Mouse (Mus musculus): Measurements from ENCODE around the gene Klri1. TPM values are rescaled to one million over a fixed set of nuclear protein-coding genes. Genes with fewer than 3 reads are reported as not detected.
"Not testable (repeated sequence)": the region's sequence is repeated elsewhere in the genome, so short reads cannot be mapped to it uniquely, and the experiment has no call there.

The Klri1 gene
- polyA plus RNA-seq (2011; ENCODE audit: insufficient read length, low read depth, missing spikeins) = not detected in 2 replicates

DNA sequence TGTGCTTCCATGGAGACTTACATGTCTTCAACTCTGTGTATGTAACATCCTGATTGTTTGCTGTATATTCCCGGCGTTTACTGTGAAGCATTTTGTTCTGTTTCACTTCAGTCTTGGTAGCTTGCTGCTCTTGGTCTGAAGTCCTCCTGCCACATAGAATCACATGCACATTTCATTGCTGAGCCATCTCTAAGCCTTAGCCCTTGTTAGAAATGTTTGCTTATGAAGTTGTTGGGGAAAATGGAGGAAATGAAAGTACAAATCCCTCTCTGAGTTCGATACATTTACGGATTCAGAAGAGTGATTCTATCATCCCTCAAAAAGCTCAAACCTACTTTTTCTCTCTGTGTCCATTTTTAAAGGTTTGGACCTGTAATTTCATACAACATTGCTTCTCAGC lies at the start of gene Klri1:
TSS of gene Klri1 (minus strand) at position 101 of the 400 bp plus-strand sequence.
- H3K27ac ChIP-seq (ENCODE audit: insufficient read depth, low read length) = no peak within 1 kb of the TSS
- TF ChIP-seq CTCF (IDR thresholded peaks at IDR 0.05; ENCODE audit: borderline replicate concordance, insufficient read depth, low read length) (no peak), POLR2A (IDR thresholded peaks at IDR 0.05; ENCODE audit: low read depth, low read length) (no peak)

GRCm38 (mm10) chr6:129747654-129748032 lies 30.7 kb upstream of the Klri1 start:
- no peaks in the 10 kb centered on the region for H3K4me1 ChIP-seq (ENCODE audit: control insufficient read depth, insufficient read depth, low read length)

More for the DNA sequence above, at the start of gene Klri1:
- Histone ChIP-seq H3K4me1 (ENCODE audit: control insufficient read depth, insufficient read depth, low read length) (no peaks in the 10 kb centered on the region), H3K4me3 (ENCODE audit: insufficient read depth, low read length) (no peak within 1 kb of the TSS)

DNA sequence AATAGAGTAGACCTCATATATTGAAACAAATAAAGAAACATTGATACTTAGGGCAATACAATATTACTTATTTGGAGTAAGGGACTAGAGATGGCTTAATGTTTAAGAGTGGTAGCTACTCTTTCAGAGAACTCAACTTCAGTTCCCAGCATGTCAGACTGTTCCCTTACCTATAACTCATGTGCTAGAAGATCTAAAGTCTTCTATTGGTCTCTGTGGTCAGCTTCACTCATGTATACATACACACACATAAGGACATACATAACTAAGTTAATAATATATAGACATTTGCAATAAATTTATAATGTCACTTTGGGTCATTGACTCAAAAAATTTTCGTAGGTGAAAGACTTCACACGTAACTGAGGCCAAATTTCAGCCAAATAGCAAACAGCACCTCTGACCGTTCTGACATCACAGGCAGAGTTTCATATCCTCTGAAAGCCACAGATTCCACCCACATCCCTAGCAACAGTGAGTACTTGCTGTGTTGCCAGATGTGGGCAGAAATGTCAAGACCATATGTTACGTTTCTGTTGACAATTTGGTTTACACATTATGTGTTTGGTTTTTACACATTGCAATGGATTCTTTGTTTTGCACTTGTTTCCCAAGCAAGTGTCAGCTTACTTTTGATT lies 30.2 kb upstream of the Klri1 start:
- no peak overlapping the region for H3K4me3 ChIP-seq (ENCODE audit: insufficient read depth, low read length)
- H3K4me1 ChIP-seq (ENCODE audit: control insufficient read depth, insufficient read depth, low read length) = no peaks in the 10 kb centered on the region
- TF ChIP-seq CTCF (IDR thresholded peaks at IDR 0.05; ENCODE audit: borderline replicate concordance, insufficient read depth, low read length) (no peak), POLR2A (IDR thresholded peaks at IDR 0.05; ENCODE audit: low read depth, low read length) (no peak)
- no peak overlapping the region for H3K27ac ChIP-seq (ENCODE audit: insufficient read depth, low read length)

More at GRCm38 (mm10) chr6:129747654-129748032, 30.7 kb upstream of the Klri1 start:
- TF ChIP-seq POLR2A (IDR thresholded peaks at IDR 0.05; ENCODE audit: low read depth, low read length) (no peak), CTCF (IDR thresholded peaks at IDR 0.05; ENCODE audit: borderline replicate concordance, insufficient read depth, low read length) (no peak)
- Histone ChIP-seq H3K4me3 (ENCODE audit: insufficient read depth, low read length) (no peak overlapping the region), H3K27ac (ENCODE audit: insufficient read depth, low read length) (no peak overlapping the region)

- TF ChIP-seq POLR2A (IDR thresholded peaks at IDR 0.05; ENCODE audit: low read depth, low read length) (no peak), CTCF (IDR thresholded peaks at IDR 0.05; ENCODE audit: borderline replicate concordance, insufficient read depth, low read length) (no peak)
- H3K4me3 ChIP-seq (ENCODE audit: insufficient read depth, low read length) = no peak overlapping the region
- no peaks in the 10 kb centered on the region for H3K4me1 ChIP-seq (ENCODE audit: control insufficient read depth, insufficient read depth, low read length)
- no peak overlapping the region for H3K27ac ChIP-seq (ENCODE audit: insufficient read depth, low read length)
Observed at GRCm38 (mm10) chr6:129746151-129746550, 29.2 kb upstream of the Klri1 start.

GRCm38 (mm10) chr6:129740069-129740721 lies 23.3 kb upstream of the Klri1 start, which contains the start of gene Klri2:
Klri2 (minus strand) TSS chr6:129740484.
- H3K4me1 ChIP-seq (ENCODE audit: control insufficient read depth, insufficient read depth, low read length) = no peaks in the 10 kb centered on the region
- H3K4me3 ChIP-seq (ENCODE audit: insufficient read depth, low read length) = no peak within 1 kb of the TSS
- H3K27ac ChIP-seq (ENCODE audit: insufficient read depth, low read length) = no peak within 1 kb of the TSS
- TF ChIP-seq POLR2A (IDR thresholded peaks at IDR 0.05; ENCODE audit: low read depth, low read length) = no peak
- TF ChIP-seq CTCF (IDR thresholded peaks at IDR 0.05; ENCODE audit: borderline replicate concordance, insufficient read depth, low read length) = no peak

GRCm38 (mm10) chr6:129736414-129736813 lies 19.5 kb upstream of the Klri1 start:
- Histone ChIP-seq H3K4me1 (ENCODE audit: control insufficient read depth, insufficient read depth, low read length) (no peaks in the 10 kb centered on the region), H3K27ac (ENCODE audit: insufficient read depth, low read length) (no peak overlapping the region), H3K4me3 (ENCODE audit: insufficient read depth, low read length) (no peak overlapping the region)
- TF ChIP-seq POLR2A (IDR thresholded peaks at IDR 0.05; ENCODE audit: low read depth, low read length) (no peak), CTCF (IDR thresholded peaks at IDR 0.05; ENCODE audit: borderline replicate concordance, insufficient read depth, low read length) (no peak)

GRCm38 (mm10) chr6:129727237-129727636 lies 10.3 kb upstream of the Klri1 start:
- TF ChIP-seq CTCF (IDR thresholded peaks at IDR 0.05; ENCODE audit: borderline replicate concordance, insufficient read depth, low read length) (no peak), POLR2A (IDR thresholded peaks at IDR 0.05; ENCODE audit: low read depth, low read length) (no peak)
- Histone ChIP-seq H3K4me3 (ENCODE audit: insufficient read depth, low read length) (no peak overlapping the region), H3K27ac (ENCODE audit: insufficient read depth, low read length) (no peak overlapping the region), H3K4me1 (ENCODE audit: control insufficient read depth, insufficient read depth, low read length) (no peaks in the 10 kb centered on the region)

DNA sequence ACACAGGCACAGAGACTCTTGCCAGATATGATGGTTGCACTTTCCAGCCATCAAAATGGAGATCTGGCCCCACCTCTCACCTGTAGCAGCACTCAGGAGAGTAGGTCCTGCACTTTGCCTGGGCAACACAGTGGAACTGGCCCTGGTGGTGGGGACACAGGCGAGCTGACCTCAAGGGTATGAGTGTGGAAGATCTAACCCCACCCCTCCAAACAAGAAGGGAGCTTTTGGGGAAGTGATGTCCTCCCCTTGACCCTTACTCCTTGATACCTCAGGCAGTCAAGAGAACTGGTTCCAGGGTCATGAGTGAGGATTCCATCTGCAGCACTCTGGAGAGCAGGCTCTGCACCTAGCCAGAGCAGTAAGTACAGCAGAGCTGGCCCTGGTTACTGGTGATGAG lies 4.5 kb upstream of the Klri1 start:
- TF ChIP-seq CTCF (IDR thresholded peaks at IDR 0.05; ENCODE audit: borderline replicate concordance, insufficient read depth, low read length) (no peak), POLR2A (IDR thresholded peaks at IDR 0.05; ENCODE audit: low read depth, low read length) (no peak)
- Histone ChIP-seq H3K27ac (ENCODE audit: insufficient read depth, low read length) (no peak overlapping the region), H3K4me3 (ENCODE audit: insufficient read depth, low read length) (no peak overlapping the region), H3K4me1 (ENCODE audit: control insufficient read depth, insufficient read depth, low read length) (no peaks in the 10 kb centered on the region)

DNA sequence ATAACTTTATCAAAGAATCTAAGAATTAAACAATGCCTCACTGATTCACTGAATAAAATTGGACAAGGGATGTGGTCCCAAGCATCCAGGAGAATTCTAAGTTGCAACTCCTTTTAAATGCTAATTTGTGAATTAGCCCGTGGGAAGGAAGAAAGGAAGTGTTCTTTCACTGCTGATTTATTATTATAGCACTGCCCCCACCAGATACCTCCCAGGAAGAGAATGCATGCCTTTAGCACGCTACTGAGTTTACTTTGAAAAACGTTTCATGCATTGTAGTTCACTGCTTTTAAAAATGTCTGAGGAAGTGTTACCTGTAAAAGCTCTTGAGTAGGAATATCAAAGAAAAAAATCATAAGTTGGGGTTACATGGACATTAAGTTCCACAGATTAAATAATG lies 3.6 kb upstream of the Klri1 start:
- Histone ChIP-seq H3K27ac (ENCODE audit: insufficient read depth, low read length) (no peak overlapping the region), H3K4me3 (ENCODE audit: insufficient read depth, low read length) (no peak overlapping the region), H3K4me1 (ENCODE audit: control insufficient read depth, insufficient read depth, low read length) (no peaks in the 10 kb centered on the region)
- no peak for TF ChIP-seq CTCF (IDR thresholded peaks at IDR 0.05; ENCODE audit: borderline replicate concordance, insufficient read depth, low read length)

DNA sequence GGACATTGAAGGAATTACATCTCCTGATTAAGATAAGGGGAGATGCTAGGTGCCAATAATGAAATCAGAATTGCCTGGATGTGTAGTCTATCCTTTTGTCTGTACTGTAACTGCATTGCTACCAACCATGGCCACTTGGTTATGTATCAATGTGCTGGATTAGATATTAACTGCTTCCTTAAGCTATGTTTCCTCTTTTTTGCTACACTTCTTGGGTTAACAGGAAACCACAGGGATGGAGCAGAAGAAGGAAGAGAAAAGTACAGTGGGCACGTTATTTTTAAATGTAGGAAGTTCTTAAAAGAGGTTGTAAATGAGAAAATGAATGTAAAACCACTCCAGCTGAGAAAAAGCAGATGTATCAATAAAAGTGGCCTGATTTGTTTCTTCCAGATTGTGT lies 3.4 kb downstream of the Klri1 start:
- no peaks in the 10 kb centered on the region for H3K4me1 ChIP-seq (ENCODE audit: control insufficient read depth, insufficient read depth, low read length)
- H3K27ac ChIP-seq (ENCODE audit: insufficient read depth, low read length) = no peak overlapping the region
- no peak for TF ChIP-seq POLR2A (IDR thresholded peaks at IDR 0.05; ENCODE audit: low read depth, low read length)
- no peak for TF ChIP-seq CTCF (IDR thresholded peaks at IDR 0.05; ENCODE audit: borderline replicate concordance, insufficient read depth, low read length)
- no peak overlapping the region for H3K4me3 ChIP-seq (ENCODE audit: insufficient read depth, low read length)

DNA sequence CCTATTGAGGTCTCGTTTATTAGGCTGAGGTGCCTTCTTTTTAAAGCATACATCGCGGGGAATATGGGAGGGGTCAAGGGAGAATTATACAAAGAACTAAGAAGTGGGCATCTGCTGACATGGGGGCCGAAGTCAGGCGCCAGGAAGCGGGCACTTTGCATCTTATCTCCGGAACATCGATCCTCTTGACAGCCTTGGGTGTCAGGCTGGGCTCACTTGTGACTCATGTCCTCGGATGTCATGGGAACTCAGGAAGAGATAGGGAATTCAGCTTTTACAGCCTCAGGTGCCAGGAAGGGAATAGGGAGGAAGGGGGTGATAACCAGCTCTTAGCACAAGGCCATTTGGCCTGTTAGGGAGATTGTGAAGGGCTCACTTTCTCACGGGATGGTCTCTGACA lies 25.5 kb downstream of the Klri1 start:
- not testable (repeated sequence) for H3K4me3 ChIP-seq (ENCODE audit: insufficient read depth, low read length); H3K27ac ChIP-seq (ENCODE audit: insufficient read depth, low read length)

More for the DNA sequence above, 25.5 kb downstream of the Klri1 start:
- not testable (repeated sequence) for H3K4me1 ChIP-seq (ENCODE audit: control insufficient read depth, insufficient read depth, low read length)
